Mouse (Mus musculus): Measurements from ENCODE around the gene Fbxl3. TPM values are rescaled to one million over a fixed set of nuclear protein-coding genes. Genes with fewer than 3 reads are reported as not detected.
A peak's percentile ranks its signal among the peaks of the same experiment; 100 is the strongest.

Gene Fbxl3
- polyA plus RNA-seq (2014; fragmentation: Nextera tagmentation; extraction: Ambion mirVana) = 24.0 and 35.6 TPM in 2 replicates

DNA sequence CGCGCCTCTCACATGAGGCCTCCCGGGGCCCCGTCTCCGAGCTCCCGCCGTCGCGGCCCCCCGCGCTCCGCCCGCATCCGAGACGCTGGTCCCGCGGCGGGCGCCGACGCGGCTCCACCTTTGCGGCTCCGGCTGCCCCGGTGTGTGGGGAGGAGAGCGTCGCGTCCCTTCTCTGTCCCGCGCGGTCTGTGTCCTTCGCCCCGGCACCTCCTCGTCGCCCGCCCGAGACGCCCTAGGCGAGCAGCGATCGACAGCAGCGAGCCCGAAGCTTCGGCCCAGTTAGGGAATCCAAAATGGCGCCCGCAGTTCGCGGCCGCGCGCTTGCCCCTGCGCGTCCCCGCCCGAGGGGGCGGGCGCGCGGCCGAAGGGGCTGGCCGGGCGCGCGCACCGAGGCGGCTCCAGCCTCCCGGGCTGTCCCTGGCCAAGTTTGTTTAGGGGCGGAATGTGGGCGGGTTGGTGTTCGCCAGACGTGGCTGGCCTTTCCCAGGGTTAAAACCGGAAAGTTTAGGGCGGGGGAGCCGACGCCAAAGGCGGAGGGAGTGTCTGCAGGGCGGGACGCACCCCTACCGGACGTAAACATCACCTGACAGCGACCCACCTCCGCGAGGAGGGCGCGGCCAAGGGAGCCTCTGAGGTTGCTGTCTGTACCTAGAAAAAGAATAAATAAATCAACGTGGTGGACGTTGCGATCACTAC, at the start of gene Fbxl3:
Gene Fbxl3, minus strand, starts transcription at position 329 of the 696 bp plus-strand sequence.
- Histone ChIP-seq H3K4me3 (ENCODE audit: low read length) (peak within 1 kb of the TSS; percentile 72), H3K4me1 (ENCODE audit: control insufficient read depth, insufficient read depth, low read length) (no peaks in the 10 kb centered on the region), H3K36me3 (ENCODE audit: control insufficient read depth, insufficient read depth, low read length) (peaks cover 10% of the 10 kb centered on the region; the same call in 1 of the 2 replicates), H3K27me3 (ENCODE audit: control insufficient read depth, insufficient read depth, low read length) (no peaks in the 10 kb centered on the region), H3K9me3 (ENCODE audit: control insufficient read depth, low read length) (no peaks in the 10 kb centered on the region), H3K4me2 (replicated peaks; ENCODE audit: low read depth, low read length) (peak within 1 kb of the TSS; percentile 57), H3K9ac (ENCODE audit: low read depth, low read length) (peak within 1 kb of the TSS; percentile 95), H3K27ac (ENCODE audit: low read depth, low read length) (peak within 1 kb of the TSS; percentile 98)
- under 1% methylated on average over 78 of the region's 88 CpGs for WGBS
- ATAC-seq (ENCODE audit: low FRiP score, low TSS enrichment) = peak; percentile 94

GRCm38 (mm10) chr14:103131991-103132390, 32.6 kb upstream of the Fbxl3 start:
- H3K4me3 ChIP-seq (ENCODE audit: low read length) = no peak overlapping the region
- H3K9ac ChIP-seq (ENCODE audit: low read depth, low read length) = no peak overlapping the region
- peaks cover 64% of the 10 kb centered on the region for H3K36me3 ChIP-seq (ENCODE audit: control insufficient read depth, insufficient read depth, low read length)
- H3K27ac ChIP-seq (ENCODE audit: low read depth, low read length) = no peak overlapping the region
- no peak overlapping the region for H3K4me2 ChIP-seq (replicated peaks; ENCODE audit: low read depth, low read length)
- no peak for ATAC-seq (ENCODE audit: low FRiP score, low TSS enrichment)
- no peaks in the 10 kb centered on the region for H3K27me3 ChIP-seq (ENCODE audit: control insufficient read depth, insufficient read depth, low read length)
- no peaks in the 10 kb centered on the region for H3K4me1 ChIP-seq (ENCODE audit: control insufficient read depth, insufficient read depth, low read length)
- H3K9me3 ChIP-seq (ENCODE audit: control insufficient read depth, low read length) = no peaks in the 10 kb centered on the region
- 83% methylated on average over 2 of the region's 2 CpGs for WGBS

GRCm38 (mm10) chr14:103125756-103126155, 26.4 kb upstream of the Fbxl3 start:
- WGBS = 89% methylated on average over 6 of the region's 6 CpGs
- no peaks in the 10 kb centered on the region for H3K9me3 ChIP-seq (ENCODE audit: control insufficient read depth, low read length)
- H3K27ac ChIP-seq (ENCODE audit: low read depth, low read length) = no peak overlapping the region
- no peak for ATAC-seq (ENCODE audit: low FRiP score, low TSS enrichment)
- H3K36me3 ChIP-seq (ENCODE audit: control insufficient read depth, insufficient read depth, low read length) = peaks cover 66% of the 10 kb centered on the region
- no peaks in the 10 kb centered on the region for H3K4me1 ChIP-seq (ENCODE audit: control insufficient read depth, insufficient read depth, low read length)
- no peak overlapping the region for H3K9ac ChIP-seq (ENCODE audit: low read depth, low read length)
- no peaks in the 10 kb centered on the region for H3K27me3 ChIP-seq (ENCODE audit: control insufficient read depth, insufficient read depth, low read length)
- H3K4me2 ChIP-seq (replicated peaks; ENCODE audit: low read depth, low read length) = no peak overlapping the region
- no peak overlapping the region for H3K4me3 ChIP-seq (ENCODE audit: low read length)

DNA sequence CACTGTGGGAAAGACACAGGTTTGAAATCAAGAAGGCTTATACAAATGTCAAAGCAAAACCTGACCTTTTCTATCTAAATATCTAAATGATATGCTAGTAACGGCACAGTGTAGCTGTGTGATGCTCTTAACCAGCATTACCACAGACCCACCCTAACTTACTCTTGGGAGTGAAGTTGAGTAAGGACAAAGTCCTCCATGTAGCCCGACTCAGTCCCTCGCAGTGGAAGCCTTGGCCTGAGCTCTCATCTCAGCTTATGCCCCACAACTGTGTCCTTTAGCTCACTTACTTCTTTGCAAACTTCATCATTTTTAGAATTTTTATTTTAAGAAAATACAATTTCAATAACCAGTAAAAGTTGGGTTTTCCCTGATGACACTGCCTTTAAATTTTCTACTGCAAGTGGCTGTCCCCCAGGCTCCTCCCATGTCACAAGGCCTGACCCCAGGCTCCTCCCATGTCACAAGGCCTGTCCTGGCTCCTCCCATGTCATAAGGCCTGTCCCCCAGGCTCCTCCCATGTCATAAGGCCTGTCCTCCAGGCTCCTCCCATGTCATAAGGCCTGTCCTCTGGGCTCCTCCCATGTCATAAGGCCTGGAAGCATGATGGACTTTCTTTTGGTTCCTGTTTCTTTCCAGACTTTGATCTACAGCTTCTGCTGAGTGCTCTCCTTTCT, 15.8 kb upstream of the Fbxl3 start:
- Histone ChIP-seq H3K27ac (ENCODE audit: low read depth, low read length) (no peak overlapping the region), H3K36me3 (ENCODE audit: control insufficient read depth, insufficient read depth, low read length) (peaks cover 58% of the 10 kb centered on the region), H3K9me3 (ENCODE audit: control insufficient read depth, low read length) (no peaks in the 10 kb centered on the region), H3K27me3 (ENCODE audit: control insufficient read depth, insufficient read depth, low read length) (no peaks in the 10 kb centered on the region), H3K4me2 (replicated peaks; ENCODE audit: low read depth, low read length) (no peak overlapping the region), H3K4me1 (ENCODE audit: control insufficient read depth, insufficient read depth, low read length) (no peaks in the 10 kb centered on the region), H3K9ac (ENCODE audit: low read depth, low read length) (no peak overlapping the region), H3K4me3 (ENCODE audit: low read length) (no peak overlapping the region)
- 95% methylated on average over 3 of the region's 3 CpGs for WGBS
- no peak for ATAC-seq (ENCODE audit: low FRiP score, low TSS enrichment)

DNA sequence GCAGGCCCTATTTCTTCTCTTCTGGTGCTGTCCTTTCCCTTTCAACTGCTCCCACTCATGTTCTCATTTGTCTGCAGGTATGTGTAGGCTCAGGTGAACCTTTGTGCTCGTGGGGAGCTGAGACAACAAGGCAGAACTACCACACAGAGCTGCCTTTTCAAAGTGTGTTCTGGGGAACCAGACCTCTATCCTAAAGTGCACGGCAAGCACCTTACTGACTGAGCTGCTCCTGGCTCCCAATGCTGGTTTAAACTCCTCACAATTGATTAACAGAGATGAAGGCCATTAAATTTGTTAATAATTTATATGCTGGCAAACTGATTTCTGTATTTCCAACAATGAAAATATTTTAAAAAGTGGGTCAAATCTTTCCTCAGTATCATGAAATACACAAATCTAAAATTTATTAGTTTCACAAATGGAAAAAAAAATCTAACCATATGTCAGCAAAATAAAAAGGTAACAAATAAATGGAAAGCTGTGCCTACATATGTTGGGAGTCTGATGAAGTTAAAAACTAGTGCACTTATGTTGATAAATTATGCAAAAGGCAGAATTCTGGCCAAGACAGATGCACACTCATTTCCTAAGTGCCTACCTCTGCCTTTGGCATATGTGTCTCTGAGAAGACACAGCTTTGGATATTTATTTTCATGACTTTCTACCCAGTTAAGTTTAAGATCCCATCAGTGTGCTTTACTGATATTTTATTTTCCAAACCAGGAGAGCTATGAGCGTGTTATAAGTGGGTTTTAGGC, 13.4 kb upstream of the Fbxl3 start:
- no peak for ATAC-seq (ENCODE audit: low FRiP score, low TSS enrichment)
- H3K4me3 ChIP-seq (ENCODE audit: low read length) = no peak overlapping the region
- no peak overlapping the region for H3K9ac ChIP-seq (ENCODE audit: low read depth, low read length)
- no peaks in the 10 kb centered on the region for H3K27me3 ChIP-seq (ENCODE audit: control insufficient read depth, insufficient read depth, low read length)
- no peak overlapping the region for H3K27ac ChIP-seq (ENCODE audit: low read depth, low read length)
- no peak overlapping the region for H3K4me2 ChIP-seq (replicated peaks; ENCODE audit: low read depth, low read length)
- no peaks in the 10 kb centered on the region for H3K9me3 ChIP-seq (ENCODE audit: control insufficient read depth, low read length)
- no peaks in the 10 kb centered on the region for H3K4me1 ChIP-seq (ENCODE audit: control insufficient read depth, insufficient read depth, low read length)
- 88% methylated on average over 3 of the region's 3 CpGs for WGBS
- H3K36me3 ChIP-seq (ENCODE audit: control insufficient read depth, insufficient read depth, low read length) = peaks cover 42% of the 10 kb centered on the region

- Histone ChIP-seq H3K9ac (ENCODE audit: low read depth, low read length) (no peak overlapping the region), H3K9me3 (ENCODE audit: control insufficient read depth, low read length) (no peaks in the 10 kb centered on the region), H3K4me1 (ENCODE audit: control insufficient read depth, insufficient read depth, low read length) (no peaks in the 10 kb centered on the region), H3K4me3 (ENCODE audit: low read length) (no peak overlapping the region), H3K4me2 (replicated peaks; ENCODE audit: low read depth, low read length) (no peak overlapping the region), H3K27ac (ENCODE audit: low read depth, low read length) (no peak overlapping the region), H3K36me3 (ENCODE audit: control insufficient read depth, insufficient read depth, low read length) (peaks cover 17% of the 10 kb centered on the region), H3K27me3 (ENCODE audit: control insufficient read depth, insufficient read depth, low read length) (no peaks in the 10 kb centered on the region)
- no peak for ATAC-seq (ENCODE audit: low FRiP score, low TSS enrichment)
- WGBS = 88% methylated on average over 4 of the region's 4 CpGs
Measured at GRCm38 (mm10) chr14:103109971-103110370, 10.6 kb upstream of the Fbxl3 start.

DNA sequence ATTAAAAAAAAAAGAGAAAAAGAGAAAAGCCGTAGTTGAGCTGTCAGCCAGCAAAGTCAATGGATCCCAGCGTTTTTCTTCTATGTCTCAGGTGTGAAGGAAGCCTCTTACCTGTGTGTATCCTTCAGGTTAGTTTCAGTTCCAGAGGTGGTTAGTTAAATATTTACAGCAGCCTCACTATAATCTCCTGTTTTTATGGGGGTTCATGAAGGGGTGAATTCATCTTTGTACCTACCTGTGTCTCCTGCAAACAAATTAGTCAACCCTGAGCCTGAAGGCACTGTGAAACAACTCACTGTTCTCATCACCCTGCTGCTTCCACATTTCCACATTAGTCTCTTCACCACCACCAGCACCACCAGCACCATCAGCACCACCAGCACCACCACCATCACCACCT, 6.9 kb upstream of the Fbxl3 start:
- Histone ChIP-seq H3K9ac (ENCODE audit: low read depth, low read length) (no peak overlapping the region), H3K27me3 (ENCODE audit: control insufficient read depth, insufficient read depth, low read length) (no peaks in the 10 kb centered on the region), H3K36me3 (ENCODE audit: control insufficient read depth, insufficient read depth, low read length) (no peaks in the 10 kb centered on the region), H3K4me2 (replicated peaks; ENCODE audit: low read depth, low read length) (no peak overlapping the region), H3K27ac (ENCODE audit: low read depth, low read length) (no peak overlapping the region), H3K9me3 (ENCODE audit: control insufficient read depth, low read length) (no peaks in the 10 kb centered on the region), H3K4me3 (ENCODE audit: low read length) (no peak overlapping the region), H3K4me1 (ENCODE audit: control insufficient read depth, insufficient read depth, low read length) (no peaks in the 10 kb centered on the region)
- no peak for ATAC-seq (ENCODE audit: low FRiP score, low TSS enrichment)
- WGBS = 88% methylated on average over 2 of the region's 2 CpGs

DNA sequence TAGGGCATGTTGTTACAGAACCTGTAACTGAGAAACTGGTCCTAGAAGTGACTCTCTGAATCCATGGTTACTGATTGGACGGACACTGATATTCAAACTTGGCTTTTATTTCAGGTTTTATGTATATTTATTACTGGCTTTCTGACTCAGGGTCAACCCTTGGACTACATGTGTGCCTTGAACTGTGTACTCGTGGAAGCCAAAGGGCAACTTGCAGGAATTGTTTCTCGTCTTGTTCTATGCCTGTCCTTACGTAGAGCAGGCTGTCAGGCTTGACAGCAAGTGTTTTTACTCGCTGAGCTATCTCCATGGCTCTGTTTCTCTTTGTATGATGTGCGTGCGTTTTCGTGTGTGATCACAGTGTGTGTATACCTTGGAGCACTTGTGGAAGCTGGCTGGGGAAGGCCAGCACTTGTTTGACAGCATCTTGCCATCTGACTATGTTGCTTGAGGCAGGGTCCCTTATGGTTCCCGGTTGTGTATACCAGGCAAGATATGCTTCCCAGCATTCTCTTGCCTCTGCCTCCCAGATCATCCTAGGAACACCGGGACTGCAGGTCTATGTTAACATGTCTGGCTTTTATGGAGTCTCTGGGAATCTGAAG, 3.5 kb upstream of the Fbxl3 start:
- H3K9ac ChIP-seq (ENCODE audit: low read depth, low read length) = no peak overlapping the region

More for the DNA sequence above, 3.5 kb upstream of the Fbxl3 start:
- Histone ChIP-seq H3K4me1 (ENCODE audit: control insufficient read depth, insufficient read depth, low read length) (no peaks in the 10 kb centered on the region), H3K9me3 (ENCODE audit: control insufficient read depth, low read length) (no peaks in the 10 kb centered on the region), H3K27ac (ENCODE audit: low read depth, low read length) (no peak overlapping the region), H3K4me3 (ENCODE audit: low read length) (no peak overlapping the region), H3K27me3 (ENCODE audit: control insufficient read depth, insufficient read depth, low read length) (no peaks in the 10 kb centered on the region), H3K36me3 (ENCODE audit: control insufficient read depth, insufficient read depth, low read length) (no peaks in the 10 kb centered on the region), H3K4me2 (replicated peaks; ENCODE audit: low read depth, low read length) (no peak overlapping the region)
- WGBS = 73% methylated on average over 10 of the region's 10 CpGs
- no peak for ATAC-seq (ENCODE audit: low FRiP score, low TSS enrichment)

Measured in kidney, embryonic 14.5 days (tissue).